Mouse (Mus musculus): Measurements from ENCODE around the gene Scmh1. TPM values are rescaled to one million over a fixed set of nuclear protein-coding genes. Genes with fewer than 3 reads are reported as not detected.

Scmh1 gene
- total and polyA plus RNA-seq, 2 experiments from 2014 or later = 57.3 to 66.8 TPM

DNA sequence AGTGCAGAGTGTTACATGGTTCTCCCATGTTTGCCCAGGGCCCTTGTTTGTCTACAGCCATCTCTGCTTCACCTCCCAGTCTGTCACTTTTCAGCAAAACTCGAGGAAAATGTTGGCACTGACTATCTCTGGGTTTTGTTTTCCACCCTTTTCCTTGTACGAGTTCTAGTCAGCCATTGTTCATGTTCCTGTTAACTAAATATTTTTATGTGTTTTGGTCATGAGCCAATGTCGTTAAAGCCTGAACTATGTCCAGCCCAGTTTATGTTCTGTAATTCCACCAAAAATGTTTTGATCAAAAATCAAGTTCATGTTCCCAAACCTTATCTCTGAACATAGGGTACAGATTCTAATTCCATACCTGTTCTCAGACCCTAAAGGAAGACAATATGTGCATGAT lies 166.6 kb downstream of the Scmh1 start:
- no peak for TF ChIP-seq CTCF (IDR thresholded peaks at IDR 0.05)
- 72% methylated on average over 3 of the region's 3 CpGs for WGBS
- H3K4me3 ChIP-seq (ENCODE audit: low read depth, low read length) = no peak overlapping the region

More for the DNA sequence above, 166.6 kb downstream of the Scmh1 start:
- H3K36me3 ChIP-seq (ENCODE audit: insufficient read depth, low read length) = no peaks in the 10 kb centered on the region
- DNase-seq (ENCODE audit: low spot score) (no peak), ATAC-seq (ENCODE audit: low FRiP score) (no peak)
- H3K4me1 ChIP-seq (ENCODE audit: insufficient read depth, low read length) = peaks cover 8% of the 10 kb centered on the region; the same call in 1 of the 2 replicates
- H3K27ac ChIP-seq (ENCODE audit: low read depth, low read length) = no peak overlapping the region
- no peaks in the 10 kb centered on the region for H3K27me3 ChIP-seq (ENCODE audit: insufficient read depth, low read length)
- H3K9me3 ChIP-seq (ENCODE audit: low read length) = no peaks in the 10 kb centered on the region
- no peak overlapping the region for H3K4me2 ChIP-seq (ENCODE audit: low read depth, low read length, poor library complexity, severe bottlenecking)
- no peak overlapping the region for H3K9ac ChIP-seq (replicated peaks; ENCODE audit: low read length, poor library complexity, severe bottlenecking)

Other genes with a start within 250 kb of the Scmh1 start
- 0.38 TPM in 1 of 2 replicates, not detected in the other for gene Edn2, start 244.1 kb upstream of the Scmh1 start, total RNA-seq (2014; rRNA removed)
- 0.10 and 0.29 TPM in 2 replicates for gene Edn2, start 244.1 kb upstream of the Scmh1 start, polyA plus RNA-seq (2015; fragmentation: Nextera tagmentation; extraction: Ambion mirVana)
- gene Foxo6, start 117.9 kb upstream of the Scmh1 start, total RNA-seq (2014; rRNA removed) = 29.0 and 34.2 TPM in 2 replicates
- gene Foxo6, start 117.9 kb upstream of the Scmh1 start, polyA plus RNA-seq (2015; fragmentation: Nextera tagmentation; extraction: Ambion mirVana) = 1.7 TPM in 2 replicates
- 1.0 TPM in 1 of 2 replicates, not detected in the other for gene Slfnl1, start 127.0 kb downstream of the Scmh1 start, total RNA-seq (2014; rRNA removed)
- not detected in 2 replicates for gene Slfnl1, start 127.0 kb downstream of the Scmh1 start, polyA plus RNA-seq (2015; fragmentation: Nextera tagmentation; extraction: Ambion mirVana)
- 52.5 and 61.2 TPM in 2 replicates for gene Ctps, start 165.0 kb downstream of the Scmh1 start, total RNA-seq (2014; rRNA removed)
- gene Ctps, start 165.0 kb downstream of the Scmh1 start, polyA plus RNA-seq (2015; fragmentation: Nextera tagmentation; extraction: Ambion mirVana) = 65.0 and 66.3 TPM in 2 replicates
- gene Gm8439, start 183.5 kb downstream of the Scmh1 start, total RNA-seq (2014; rRNA removed) = not detected in 2 replicates
- not detected in 2 replicates for gene Gm8439, start 183.5 kb downstream of the Scmh1 start, polyA plus RNA-seq (2015; fragmentation: Nextera tagmentation; extraction: Ambion mirVana)

All from midbrain, postnatal 0 days (tissue).